Mouse (Mus musculus) NIH3T3 (cell line): ENCODE results near the gene Olfr1135.

Source experiments
- DNase-seq: peaks from one replicate; pipeline ENCODE4 v3.0.0-alpha.2; 2012; ENCODE audit warnings: low read depth

Olfr1135 gene

GRCm38 (mm10) chr2:87673564-87673963 is at the start of gene Olfr1135:
TSS of gene Olfr1135 (minus strand) at chr2:87673664.
- DNase-seq, result no peak

- DNase-seq, result no peak
Observed at GRCm38 (mm10) chr2:87713079-87713478, 39.6 kb upstream of the Olfr1135 start, which contains the start of gene Olfr1137. TSS of gene Olfr1137 (minus strand) at chr2:87713179.

GRCm38 (mm10) chr2:87693847-87694246 is 20.4 kb upstream of the Olfr1135 start, which contains the start of gene Olfr1136:
TSS of gene Olfr1136 (minus strand) at chr2:87693947.
- DNase-seq, result no peak

- no peak for DNase-seq
Observed at GRCm38 (mm10) chr2:87658360-87658759, 15.1 kb downstream of the Olfr1135 start, which contains the start of gene Olfr1134. TSS of gene Olfr1134 (minus strand) at chr2:87658460.

GRCm38 (mm10) chr2:87647274-87647673 is 26.2 kb downstream of the Olfr1135 start, which contains the start of gene Olfr1133:
TSS of gene Olfr1133 (minus strand) at chr2:87647374.
- DNase-seq, result no peak

DNA sequence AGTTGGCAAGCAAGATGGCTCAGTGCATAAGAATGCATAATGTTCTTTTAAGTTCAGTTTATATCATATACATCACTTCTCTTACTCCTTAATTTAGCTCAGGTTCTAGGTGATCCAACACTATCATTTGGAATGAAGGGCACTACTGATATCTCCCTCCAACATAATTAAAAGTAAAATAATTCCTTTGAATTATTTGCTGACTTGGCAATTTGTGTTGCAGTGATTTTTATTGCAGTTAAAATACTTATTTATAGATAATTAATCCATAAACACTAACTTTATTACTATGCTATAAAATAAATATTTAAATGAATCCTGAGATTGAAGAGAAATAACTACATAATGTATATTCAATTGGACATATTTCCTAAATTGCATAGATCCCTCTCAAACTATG is 31.0 kb downstream of the Olfr1135 start:
- no peak for DNase-seq

DNA sequence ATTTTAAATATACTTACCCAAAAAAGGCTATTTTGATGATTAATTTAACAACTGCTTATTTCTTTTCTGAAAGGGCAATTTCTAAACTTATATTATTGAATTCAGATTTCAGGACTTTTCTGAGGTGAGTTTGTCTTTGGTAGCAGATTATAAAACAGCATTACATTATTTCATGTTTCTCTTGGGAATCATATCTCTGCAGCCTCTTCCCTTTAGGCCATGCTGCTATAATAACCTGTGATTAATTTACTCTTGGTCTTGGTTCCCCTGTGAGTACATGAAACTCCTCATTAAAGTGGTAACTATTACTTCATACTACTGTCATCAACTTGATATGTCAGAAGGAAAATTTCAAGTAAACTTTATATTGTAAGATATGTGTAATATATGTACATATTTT is 36.0 kb downstream of the Olfr1135 start, which contains the start of gene Olfr1132:
Olfr1132 (minus strand) TSS at position 101 of the 400 bp plus-strand sequence.
- DNase-seq, result no peak

DNA sequence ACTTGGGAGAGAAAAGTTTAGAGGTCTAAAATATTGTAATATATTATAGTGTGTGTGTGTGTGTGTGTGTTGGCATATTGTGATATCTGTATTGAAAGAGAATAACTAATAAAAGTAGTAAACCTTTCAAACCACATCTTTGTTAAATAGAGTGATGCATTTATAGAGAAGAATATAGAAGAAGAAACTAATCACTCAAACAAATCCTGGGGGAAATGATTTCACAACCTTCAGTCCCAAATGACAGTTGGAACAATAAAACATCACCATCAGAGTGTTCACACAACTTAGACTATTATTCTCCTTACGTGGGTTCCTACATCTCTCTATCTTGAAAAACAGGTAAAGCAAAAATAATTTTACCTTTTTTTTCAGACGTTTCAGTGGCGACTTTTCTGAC is 46.7 kb downstream of the Olfr1135 start, which contains the start of gene Olfr1131:
Olfr1131 (plus strand) TSS at position 301 of the 400 bp plus-strand sequence.
- DNase-seq, result no peak
